Mouse (Mus musculus): ENCODE data around the gene Sec16a. TPM values are rescaled to one million over a fixed set of nuclear protein-coding genes. Genes with fewer than 3 reads are reported as not detected.

The Sec16a gene
- polyA plus RNA-seq, 1 experiment = 60.0 TPM

DNA sequence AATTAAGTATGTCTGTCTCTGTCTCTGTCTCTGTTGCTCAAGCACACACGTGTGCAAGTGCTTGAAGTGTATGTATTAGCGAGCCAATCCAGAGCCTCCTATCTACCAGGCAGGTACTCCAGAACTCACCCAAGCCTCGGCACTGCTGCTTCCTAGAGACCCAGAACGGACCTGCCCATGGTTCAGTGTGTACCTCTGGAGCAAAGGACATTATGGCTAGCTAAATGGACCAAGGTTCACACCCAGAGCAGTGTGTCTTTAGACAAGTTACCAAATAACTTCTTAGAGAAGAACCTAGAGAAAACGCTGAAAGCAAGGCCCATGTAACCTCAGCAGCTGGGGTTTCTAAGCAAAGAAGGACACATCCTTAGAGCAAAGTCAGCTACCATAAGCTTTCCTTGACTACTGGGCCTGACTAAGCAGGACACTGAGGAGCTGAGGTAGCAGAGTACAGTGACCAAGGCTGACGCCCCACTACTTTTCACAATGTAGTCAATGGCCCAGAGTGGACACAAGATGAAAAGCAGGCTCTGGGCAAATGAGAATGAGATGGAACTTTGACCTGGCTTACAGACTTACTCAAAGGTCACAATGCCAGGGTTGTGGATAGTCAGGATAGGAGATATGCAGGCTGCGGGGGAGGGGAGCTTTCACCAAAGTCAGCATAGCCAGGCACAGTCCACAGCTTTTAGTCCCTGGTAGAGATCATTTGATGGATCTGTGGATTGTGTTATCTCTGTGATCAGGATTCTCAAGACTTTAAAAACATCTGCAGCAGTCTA is 10.0 kb downstream of the Sec16a start:
- no peak for DNase-seq (ENCODE audit: low read depth)
- TF ChIP-seq CTCF (IDR thresholded peaks at IDR 0.05; ENCODE audit: borderline replicate concordance, extremely low read depth, insufficient read depth, insufficient read length) = no peak
- TF ChIP-seq POLR2A (IDR thresholded peaks at IDR 0.05; ENCODE audit: borderline replicate concordance, extremely low read depth, insufficient read depth, insufficient read length, poor library complexity, severe bottlenecking) = no peak

DNA sequence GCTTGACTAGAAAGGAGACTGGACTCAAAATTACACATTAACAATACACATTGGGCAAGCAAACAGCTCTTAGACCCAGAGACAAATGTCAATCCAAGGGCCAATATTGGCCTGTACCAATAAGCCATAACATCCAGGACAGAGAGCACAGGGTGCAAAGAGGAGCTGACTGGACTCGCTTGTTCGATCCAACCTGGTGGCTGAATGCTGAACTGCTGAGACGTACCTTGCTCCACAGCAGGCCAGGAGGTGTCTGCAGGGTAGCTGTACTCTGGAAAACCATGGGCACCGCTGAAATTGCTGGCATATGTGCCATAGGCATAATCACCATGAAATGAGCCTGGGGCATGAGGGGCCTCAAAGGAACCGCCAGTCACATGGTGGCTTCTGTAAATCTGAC is 15.2 kb downstream of the Sec16a start:
- TF ChIP-seq CTCF (IDR thresholded peaks at IDR 0.05; ENCODE audit: borderline replicate concordance, extremely low read depth, insufficient read depth, insufficient read length) = no peak
- TF ChIP-seq POLR2A (IDR thresholded peaks at IDR 0.05; ENCODE audit: borderline replicate concordance, extremely low read depth, insufficient read depth, insufficient read length, poor library complexity, severe bottlenecking) = no peak
- DNase-seq (ENCODE audit: low read depth) = no peak

DNA sequence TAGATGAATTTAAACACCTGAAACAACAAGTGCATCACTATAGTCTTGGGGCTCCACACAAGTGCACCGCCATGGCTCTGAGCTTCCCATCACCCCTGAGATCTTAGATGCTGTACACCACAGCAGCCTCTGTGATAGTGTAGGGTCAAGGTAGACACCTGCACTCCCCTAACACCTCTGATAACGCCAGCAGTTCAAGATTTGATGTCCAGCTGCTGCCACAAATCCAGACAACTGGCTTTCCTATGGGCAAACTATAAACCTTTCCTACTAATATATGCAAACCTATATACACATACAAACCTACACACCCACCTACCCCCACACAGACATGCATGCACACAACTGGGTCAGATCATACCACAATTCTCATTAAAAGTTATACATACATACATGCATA is 20.5 kb downstream of the Sec16a start:
- no peak for DNase-seq (ENCODE audit: low read depth)
- TF ChIP-seq POLR2A (IDR thresholded peaks at IDR 0.05; ENCODE audit: borderline replicate concordance, extremely low read depth, insufficient read depth, insufficient read length, poor library complexity, severe bottlenecking) = no peak
- TF ChIP-seq CTCF (IDR thresholded peaks at IDR 0.05; ENCODE audit: borderline replicate concordance, extremely low read depth, insufficient read depth, insufficient read length) = no peak

DNA sequence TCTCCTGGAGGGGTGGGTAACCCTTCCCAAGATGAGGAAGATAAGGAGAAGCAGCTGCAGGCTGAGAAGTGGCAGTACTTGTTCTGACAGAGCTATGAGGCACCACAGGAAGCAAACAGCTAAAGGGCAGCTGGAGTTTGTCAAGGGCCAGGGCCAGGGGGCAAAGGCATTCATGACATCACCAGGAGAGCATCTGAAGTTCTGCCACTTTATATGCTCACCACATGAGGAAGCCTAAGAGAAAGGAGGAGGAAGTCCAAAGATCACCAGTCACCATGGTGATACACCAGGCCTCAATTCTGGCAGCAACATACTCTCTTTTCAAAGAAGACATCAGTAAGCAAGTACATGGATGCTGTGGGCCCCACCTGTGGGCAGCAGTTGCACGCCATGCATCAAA is 21.9 kb downstream of the Sec16a start:
- DNase-seq (ENCODE audit: low read depth) = no peak
- no peak for TF ChIP-seq POLR2A (IDR thresholded peaks at IDR 0.05; ENCODE audit: borderline replicate concordance, extremely low read depth, insufficient read depth, insufficient read length, poor library complexity, severe bottlenecking)
- no peak for TF ChIP-seq CTCF (IDR thresholded peaks at IDR 0.05; ENCODE audit: borderline replicate concordance, extremely low read depth, insufficient read depth, insufficient read length)

DNA sequence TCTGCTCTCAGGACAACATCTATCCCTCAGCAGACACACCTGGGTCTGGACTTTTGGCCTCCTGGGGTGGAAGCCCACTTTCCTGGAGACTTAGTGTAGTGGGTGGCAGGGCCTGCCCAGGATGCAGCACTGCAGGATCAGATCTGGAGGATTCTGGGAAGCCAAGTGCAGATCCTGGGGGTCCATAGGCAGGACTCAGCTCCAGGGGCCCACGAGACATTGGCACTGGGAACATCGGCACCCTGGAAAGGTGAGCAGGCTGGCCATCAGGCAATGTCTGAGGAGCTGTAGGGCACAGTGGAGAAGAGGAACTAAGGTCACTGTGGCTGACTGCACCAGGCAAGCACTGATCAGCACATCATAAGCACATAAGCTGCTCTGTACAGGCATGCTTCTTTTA is 23.0 kb downstream of the Sec16a start:
- TF ChIP-seq POLR2A (IDR thresholded peaks at IDR 0.05; ENCODE audit: borderline replicate concordance, extremely low read depth, insufficient read depth, insufficient read length, poor library complexity, severe bottlenecking) (no peak), CTCF (IDR thresholded peaks at IDR 0.05; ENCODE audit: borderline replicate concordance, extremely low read depth, insufficient read depth, insufficient read length) (no peak)
- no peak for DNase-seq (ENCODE audit: low read depth)

DNA sequence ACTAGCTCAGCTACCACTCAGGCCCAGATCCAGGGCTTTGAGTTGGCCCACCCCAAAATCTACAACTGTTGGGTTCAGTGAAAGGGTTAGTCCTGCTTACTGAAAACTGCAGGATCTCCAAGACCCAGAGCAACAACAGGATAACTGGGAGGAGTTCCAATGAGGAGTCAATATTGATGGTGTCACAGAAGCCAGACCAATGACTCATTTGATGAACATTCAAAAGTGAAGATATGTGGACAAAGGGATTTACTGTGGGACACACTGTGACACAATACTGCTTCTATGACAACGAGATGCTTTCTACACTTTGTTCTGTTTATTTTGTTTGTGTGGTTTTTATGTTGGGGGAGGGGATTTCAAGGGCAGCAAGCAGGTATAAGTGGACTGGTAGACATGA is 26.9 kb downstream of the Sec16a start:
- DNase-seq (ENCODE audit: low read depth) = no peak
- no peak for TF ChIP-seq POLR2A (IDR thresholded peaks at IDR 0.05; ENCODE audit: borderline replicate concordance, extremely low read depth, insufficient read depth, insufficient read length, poor library complexity, severe bottlenecking)
- no peak for TF ChIP-seq CTCF (IDR thresholded peaks at IDR 0.05; ENCODE audit: borderline replicate concordance, extremely low read depth, insufficient read depth, insufficient read length)

DNA sequence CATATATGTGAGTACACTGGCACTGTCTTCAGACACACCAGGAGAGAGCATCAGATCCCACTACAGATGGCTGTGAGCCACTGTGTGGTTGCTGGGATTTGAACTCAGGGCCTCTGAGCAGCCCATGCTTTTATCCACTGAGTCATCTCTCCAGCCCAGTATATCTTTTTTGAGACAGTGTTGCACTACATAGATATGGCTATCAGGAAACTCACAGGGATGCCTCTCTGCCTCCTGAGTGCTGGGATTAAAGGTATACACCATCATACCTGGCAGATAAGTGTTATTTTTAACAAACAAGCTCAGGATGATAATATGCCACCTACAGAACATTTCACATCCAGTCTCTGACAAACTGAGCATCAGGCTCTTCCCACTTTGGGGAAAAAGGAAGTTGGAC is 27.9 kb downstream of the Sec16a start:
- TF ChIP-seq CTCF (IDR thresholded peaks at IDR 0.05; ENCODE audit: borderline replicate concordance, extremely low read depth, insufficient read depth, insufficient read length) (no peak), POLR2A (IDR thresholded peaks at IDR 0.05; ENCODE audit: borderline replicate concordance, extremely low read depth, insufficient read depth, insufficient read length, poor library complexity, severe bottlenecking) (no peak)
- no peak for DNase-seq (ENCODE audit: low read depth)

DNA sequence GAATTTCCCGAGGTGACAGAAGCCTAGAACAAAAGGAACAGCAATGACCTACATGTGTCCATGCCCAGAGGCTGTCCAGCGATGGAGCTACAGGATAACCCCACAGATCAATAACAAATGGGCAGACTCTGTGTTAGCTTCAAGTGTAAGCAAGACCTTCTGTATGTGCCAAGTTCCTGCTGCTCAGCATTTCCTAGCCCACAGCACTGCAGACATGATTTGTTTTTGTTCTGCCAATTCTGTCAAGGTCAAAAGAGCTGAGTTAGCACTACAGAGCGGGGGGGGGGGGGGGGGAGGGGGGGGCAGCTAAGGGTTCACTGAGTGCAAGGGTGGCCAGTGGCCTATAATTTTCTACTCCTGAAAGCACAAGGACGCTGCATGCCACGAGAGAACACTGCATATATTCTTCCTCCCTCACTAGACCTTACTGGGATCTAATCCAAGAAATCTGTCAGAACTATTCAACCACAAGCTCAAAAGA is 34.0 kb downstream of the Sec16a start:
- TF ChIP-seq CTCF (IDR thresholded peaks at IDR 0.05; ENCODE audit: borderline replicate concordance, extremely low read depth, insufficient read depth, insufficient read length) (no peak), POLR2A (IDR thresholded peaks at IDR 0.05; ENCODE audit: borderline replicate concordance, extremely low read depth, insufficient read depth, insufficient read length, poor library complexity, severe bottlenecking) (no peak)
- no peak for DNase-seq (ENCODE audit: low read depth)

DNA sequence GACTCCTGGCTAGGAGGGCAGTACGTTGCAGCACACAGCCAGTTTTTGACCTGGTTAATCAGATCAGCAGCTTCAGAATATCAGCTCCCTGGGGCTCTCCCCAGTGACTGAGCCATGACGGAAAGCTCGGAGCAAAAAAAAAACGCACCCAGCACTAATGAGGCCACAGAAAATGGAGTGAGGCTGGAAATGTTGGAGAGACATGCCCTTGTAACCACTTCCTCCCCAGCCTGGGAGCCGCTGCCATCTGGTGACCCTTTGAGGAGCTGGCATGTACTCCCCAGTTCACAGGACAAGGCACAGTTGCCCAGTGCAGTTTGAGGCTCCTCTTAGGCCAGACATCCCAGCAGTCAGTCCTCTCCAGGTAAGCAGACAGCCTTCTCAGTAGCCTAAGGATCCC is 34.9 kb downstream of the Sec16a start:
- TF ChIP-seq POLR2A (IDR thresholded peaks at IDR 0.05; ENCODE audit: borderline replicate concordance, extremely low read depth, insufficient read depth, insufficient read length, poor library complexity, severe bottlenecking) = no peak
- DNase-seq (ENCODE audit: low read depth) = no peak

DNA sequence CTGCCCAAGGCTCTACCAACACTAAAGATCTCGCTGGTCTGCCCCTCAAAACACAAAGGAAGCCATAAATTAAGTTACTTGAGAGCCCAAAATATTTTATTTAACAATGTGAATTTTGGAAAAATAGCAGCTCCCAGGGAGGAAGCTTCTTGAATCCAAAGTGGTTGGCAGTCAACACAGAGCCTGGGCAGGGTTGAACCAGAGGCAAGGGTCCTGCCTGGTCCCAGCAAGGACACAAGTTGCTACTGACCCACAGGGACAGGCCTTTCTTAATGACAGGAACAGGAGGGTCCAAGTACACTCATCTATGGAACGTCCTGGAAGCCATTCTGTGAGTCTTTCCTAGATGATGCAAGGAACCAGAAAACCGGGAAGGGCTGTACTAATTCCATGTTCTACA is 35.7 kb downstream of the Sec16a start:
- no peak for DNase-seq (ENCODE audit: low read depth)

DNA sequence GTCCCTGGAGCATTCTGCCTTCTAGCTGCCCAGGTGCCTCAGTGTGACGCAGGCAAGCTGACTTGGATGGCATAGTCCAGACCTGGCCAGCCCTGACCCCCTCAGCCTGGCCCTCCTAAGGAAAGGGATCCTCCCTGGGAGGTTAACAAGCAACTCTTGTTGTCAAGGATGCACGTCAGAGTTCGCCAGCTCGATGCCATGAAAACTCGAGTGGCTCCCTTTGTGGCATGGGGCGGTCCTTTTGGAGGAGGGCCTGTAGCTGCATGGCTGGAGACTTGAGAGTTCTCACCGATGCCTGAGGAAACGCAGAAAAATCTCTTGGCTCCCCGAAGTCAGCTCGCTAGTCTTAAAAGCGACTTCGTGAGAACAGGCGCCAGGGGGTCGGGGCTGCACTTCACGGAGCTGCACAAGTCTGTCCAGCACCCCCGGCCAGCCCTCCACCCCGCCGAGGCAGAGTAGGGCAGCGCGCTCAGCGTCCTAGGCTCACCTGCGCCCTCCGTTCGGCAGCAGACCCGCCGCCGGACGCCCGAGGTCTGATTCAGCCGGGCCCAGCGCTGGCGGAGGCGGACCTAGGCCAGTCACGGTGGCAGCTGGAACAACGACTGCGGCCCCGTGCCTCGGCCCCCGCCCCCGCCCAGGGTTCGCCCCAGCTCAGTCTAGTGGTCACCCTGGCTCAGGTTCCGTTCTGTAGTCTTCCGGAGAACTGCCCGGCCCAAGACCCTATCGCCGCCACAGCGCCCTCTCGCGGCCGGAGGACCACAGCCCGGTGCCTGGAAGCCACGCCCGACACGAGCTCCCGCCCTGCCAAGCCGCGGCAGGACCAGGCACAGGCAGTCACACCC is 36.3 kb downstream of the Sec16a start, which contains the start of gene Inpp5e:
Inpp5e (minus strand) TSS at position 689 of the 842 bp plus-strand sequence.
- DNase-seq (ENCODE audit: low read depth) = peak; percentile 96
- TF ChIP-seq CTCF (IDR thresholded peaks at IDR 0.05; ENCODE audit: borderline replicate concordance, extremely low read depth, insufficient read depth, insufficient read length) (peak; percentile 97), POLR2A (IDR thresholded peaks at IDR 0.05; ENCODE audit: borderline replicate concordance, extremely low read depth, insufficient read depth, insufficient read length, poor library complexity, severe bottlenecking) (peak; percentile 48; the same call in 1 of the 2 replicates)

More for the DNA sequence above, 35.7 kb downstream of the Sec16a start:
- TF ChIP-seq POLR2A (IDR thresholded peaks at IDR 0.05; ENCODE audit: borderline replicate concordance, extremely low read depth, insufficient read depth, insufficient read length, poor library complexity, severe bottlenecking) = no peak
- no peak for TF ChIP-seq CTCF (IDR thresholded peaks at IDR 0.05; ENCODE audit: borderline replicate concordance, extremely low read depth, insufficient read depth, insufficient read length)

Measured in brain, embryonic 14.5 days (tissue).